Mouse (Mus musculus) kidney, embryonic 14.5 days (tissue): ENCODE data around the gene Abhd17a. TPM values are rescaled to one million over a fixed set of nuclear protein-coding genes. Genes with fewer than 3 reads are reported as not detected.

Experiments
- ATAC-seq: fragments of 200-750 bp; cut with Nextera tagmentation; 2 replicates; pipeline ENCODE4 v1.8.0; 2017; ENCODE audit warnings: moderate number of reproducible peaks, mild to moderate bottlenecking, moderate TSS enrichment, moderate library complexity; ENCODE audit not compliant: low FRiP score, low TSS enrichment
- H3K27ac ChIP-seq: fragments of 300-500 bp; sonication (generic); 2 replicates; pipeline ENCODE4 v1.5.1; 2014; ENCODE audit warnings: low read depth, mild to moderate bottlenecking, low read length, moderate library complexity, mixed read lengths
- H3K27me3 ChIP-seq: fragments of 300-500 bp; sonication (generic); 2 replicates; pipeline ENCODE4 v1.6.1; 2014; ENCODE audit warnings: mild to moderate bottlenecking, low read length; ENCODE audit not compliant: control insufficient read depth, insufficient read depth
- H3K36me3 ChIP-seq: fragments of 300-500 bp; sonication (generic); 2 replicates; pipeline ENCODE4 v1.6.1; 2014; ENCODE audit warnings: low read length, mixed read lengths; ENCODE audit not compliant: control insufficient read depth, insufficient read depth
- H3K4me1 ChIP-seq: fragments of 300-500 bp; sonication (generic); 2 replicates; pipeline ENCODE4 v1.6.1; 2014; ENCODE audit warnings: low read length, mixed read lengths; ENCODE audit not compliant: control insufficient read depth, insufficient read depth
- H3K4me2 ChIP-seq: fragments of 300-500 bp; sonication (generic); replicated peaks from 2 replicates; pipeline ENCODE4 v1.6.1; 2014; ENCODE audit warnings: low read depth, mild to moderate bottlenecking, low read length
- H3K4me3 ChIP-seq: fragments of 300-500 bp; sonication (generic); 2 replicates; pipeline ENCODE4 v1.5.1; 2014; ENCODE audit warnings: mild to moderate bottlenecking, low read length
- H3K9ac ChIP-seq: fragments of 300-500 bp; sonication (generic); 2 replicates; pipeline ENCODE4 v1.6.1; 2014; ENCODE audit warnings: low read depth, mild to moderate bottlenecking, low read length, moderate library complexity
- H3K9me3 ChIP-seq: fragments of 300-500 bp; sonication (generic); 2 replicates; pipeline ENCODE4 v1.6.1; 2016; ENCODE audit warnings: low read length; ENCODE audit not compliant: control insufficient read depth
- WGBS: fragments of 180-500 bp; shearing (Covaris S2); extraction: QIAGEN DNeasy Blood & Tissue Kit; methylation state at CpG from one replicate; pipeline ENCODE4 v1.1.7; 2014; 5-methylcytosine and 5-hydroxymethylcytosine counted together
- polyA plus RNA-seq: library from polyadenylated mRNA; unstranded; fragments of >200 nt; fragmentation: Nextera tagmentation; extraction: Ambion mirVana; gene quantifications from 2 replicates; pipeline ENCODE4 v1.2.1, GENCODE M21; 2014

Abhd17a gene
- polyA plus RNA-seq, 1 experiment from 2014 or later, result 125 TPM

DNA sequence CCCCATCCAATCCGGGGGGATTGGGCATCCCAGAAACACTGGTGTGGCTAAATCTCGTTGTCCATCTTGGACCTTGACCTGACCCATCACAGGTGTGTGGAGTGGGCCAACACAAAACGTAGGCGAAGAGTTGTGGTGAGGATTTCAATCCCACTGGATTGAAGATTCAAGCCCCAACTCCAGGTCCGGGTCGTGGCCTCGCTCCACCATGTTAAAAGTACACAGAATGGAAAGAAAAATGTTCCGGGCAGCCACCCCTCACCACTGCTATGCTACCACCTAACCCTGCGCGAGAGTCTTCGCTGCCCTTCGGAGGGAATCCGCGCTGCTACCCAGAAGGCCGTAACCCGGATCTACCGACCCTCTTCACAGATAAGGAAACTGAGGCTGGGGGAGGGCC, 14.2 kb downstream of the Abhd17a start:
- Histone ChIP-seq H3K36me3 (no peaks in the 10 kb centered on the region), H3K4me1 (peaks cover 50% of the 10 kb centered on the region), H3K4me2 (peak overlapping the region; percentile 72), H3K9ac (peak overlapping the region; percentile 89), H3K27ac (no peak overlapping the region), H3K4me3 (peak overlapping the region; percentile 87), H3K9me3 (no peaks in the 10 kb centered on the region), H3K27me3 (no peaks in the 10 kb centered on the region)
- 11% methylated on average over 17 of the region's 17 CpGs for WGBS
- no peak for ATAC-seq

- Histone ChIP-seq H3K9me3 (no peaks in the 10 kb centered on the region), H3K4me2 (no peak overlapping the region), H3K27me3 (no peaks in the 10 kb centered on the region), H3K4me1 (peaks cover 59% of the 10 kb centered on the region), H3K9ac (no peak overlapping the region), H3K4me3 (peak overlapping the region; percentile 87; the same call in 1 of the 2 replicates), H3K27ac (no peak overlapping the region), H3K36me3 (no peaks in the 10 kb centered on the region)
- ATAC-seq, result no peak
- 70% methylated on average over 3 of the region's 3 CpGs for WGBS
Measured at GRCm38 (mm10) chr10:80574896-80575295, 15.2 kb downstream of the Abhd17a start.

GRCm38 (mm10) chr10:80573944-80574343, 16.2 kb downstream of the Abhd17a start:
- WGBS, result 52% methylated on average over 9 of the region's 9 CpGs
- H3K4me2 ChIP-seq, result no peak overlapping the region

DNA sequence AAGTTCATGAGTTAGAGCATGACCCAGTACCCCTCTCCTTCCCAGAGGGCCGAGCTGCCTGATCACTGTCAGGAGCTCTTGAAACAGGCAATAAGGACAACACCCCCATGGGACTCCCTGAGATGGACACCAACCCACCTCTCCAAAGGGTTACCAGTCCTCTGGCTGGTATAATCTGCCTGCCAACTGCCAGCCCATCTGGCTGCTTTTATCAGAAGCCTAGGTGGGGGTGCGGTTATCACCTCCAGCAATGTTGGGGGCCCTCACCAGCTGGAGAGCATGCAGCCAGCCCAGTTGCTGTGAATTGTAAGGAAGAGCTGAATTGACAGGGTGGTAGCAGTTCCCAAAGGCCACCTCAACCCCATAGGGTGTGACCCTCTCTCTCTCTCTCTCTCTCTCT, 17.7 kb downstream of the Abhd17a start:
- 74% methylated on average over 2 of the region's 2 CpGs for WGBS
- no peak overlapping the region for H3K27ac ChIP-seq
- peaks cover 52% of the 10 kb centered on the region for H3K4me1 ChIP-seq
- H3K36me3 ChIP-seq, result peaks cover 12% of the 10 kb centered on the region; the same call in 1 of the 2 replicates
- no peaks in the 10 kb centered on the region for H3K9me3 ChIP-seq
- ATAC-seq, result no peak
- no peak overlapping the region for H3K9ac ChIP-seq
- H3K4me3 ChIP-seq, result no peak overlapping the region
- no peak overlapping the region for H3K4me2 ChIP-seq
- no peaks in the 10 kb centered on the region for H3K27me3 ChIP-seq

More at GRCm38 (mm10) chr10:80573944-80574343, 16.2 kb downstream of the Abhd17a start:
- Histone ChIP-seq H3K27ac (no peak overlapping the region), H3K9me3 (no peaks in the 10 kb centered on the region), H3K36me3 (no peaks in the 10 kb centered on the region; the same call in 1 of the 2 replicates), H3K4me3 (no peak overlapping the region), H3K4me1 (peaks cover 61% of the 10 kb centered on the region), H3K27me3 (no peaks in the 10 kb centered on the region), H3K9ac (peak overlapping the region; percentile 32; the same call in 1 of the 2 replicates)
- ATAC-seq, result no peak

GRCm38 (mm10) chr10:80570871-80571836, 19.0 kb downstream of the Abhd17a start:
- Histone ChIP-seq H3K9ac (peak overlapping the region; percentile 45), H3K36me3 (peaks cover 14% of the 10 kb centered on the region; the same call in 1 of the 2 replicates), H3K27ac (peak overlapping the region; percentile 42; the same call in 1 of the 2 replicates), H3K4me3 (peak overlapping the region; percentile 21; the same call in 1 of the 2 replicates), H3K4me2 (peak overlapping the region; percentile 50), H3K27me3 (no peaks in the 10 kb centered on the region), H3K9me3 (no peaks in the 10 kb centered on the region), H3K4me1 (peaks cover 58% of the 10 kb centered on the region)
- WGBS, result 19% methylated on average over 30 of the region's 30 CpGs
- ATAC-seq, result peak; percentile 14; the same call in 1 of the 2 replicates

GRCm38 (mm10) chr10:80570419-80570818, 19.7 kb downstream of the Abhd17a start:
- no peak overlapping the region for H3K9ac ChIP-seq
- WGBS, result 85% methylated on average over 10 of the region's 10 CpGs
- H3K9me3 ChIP-seq, result no peaks in the 10 kb centered on the region
- no peak overlapping the region; the same call in 1 of the 2 replicates for H3K4me2 ChIP-seq
- no peak for ATAC-seq
- H3K4me1 ChIP-seq, result peaks cover 51% of the 10 kb centered on the region
- H3K27me3 ChIP-seq, result no peaks in the 10 kb centered on the region
- no peak overlapping the region for H3K4me3 ChIP-seq
- H3K36me3 ChIP-seq, result peaks cover 14% of the 10 kb centered on the region; the same call in 1 of the 2 replicates
- H3K27ac ChIP-seq, result no peak overlapping the region

DNA sequence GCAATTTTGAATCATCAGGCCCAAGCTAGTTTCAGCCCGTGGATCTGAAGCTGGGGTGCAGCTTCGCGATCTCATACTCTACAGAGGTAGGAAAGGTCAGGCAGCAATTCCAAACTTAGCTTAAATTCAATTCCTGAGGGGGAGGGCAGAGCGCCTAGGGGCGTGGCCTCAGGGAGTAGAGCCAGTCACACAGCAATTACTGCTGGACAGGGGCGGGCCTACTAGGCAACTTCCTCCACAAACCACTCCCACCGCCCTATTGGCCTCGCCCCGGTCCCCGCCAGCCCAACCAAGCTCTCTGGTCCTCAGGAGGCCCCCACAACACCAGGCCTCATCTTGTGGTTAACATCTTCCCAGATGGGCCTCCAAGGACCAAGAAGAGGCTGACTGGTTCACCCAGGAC, 20.5 kb downstream of the Abhd17a start:
- Histone ChIP-seq H3K27ac (no peak overlapping the region), H3K4me3 (no peak overlapping the region; the same call in 1 of the 2 replicates), H3K36me3 (peaks cover 14% of the 10 kb centered on the region; the same call in 1 of the 2 replicates), H3K9ac (no peak overlapping the region), H3K4me2 (0 out of 2 replicates have a peak overlapping the region, but pooled peaks have one; percentile 10), H3K9me3 (no peaks in the 10 kb centered on the region), H3K27me3 (no peaks in the 10 kb centered on the region), H3K4me1 (peaks cover 44% of the 10 kb centered on the region)
- WGBS, result 37% methylated on average over 10 of the region's 10 CpGs
- ATAC-seq, result peak; percentile 20; the same call in 1 of the 2 replicates

DNA sequence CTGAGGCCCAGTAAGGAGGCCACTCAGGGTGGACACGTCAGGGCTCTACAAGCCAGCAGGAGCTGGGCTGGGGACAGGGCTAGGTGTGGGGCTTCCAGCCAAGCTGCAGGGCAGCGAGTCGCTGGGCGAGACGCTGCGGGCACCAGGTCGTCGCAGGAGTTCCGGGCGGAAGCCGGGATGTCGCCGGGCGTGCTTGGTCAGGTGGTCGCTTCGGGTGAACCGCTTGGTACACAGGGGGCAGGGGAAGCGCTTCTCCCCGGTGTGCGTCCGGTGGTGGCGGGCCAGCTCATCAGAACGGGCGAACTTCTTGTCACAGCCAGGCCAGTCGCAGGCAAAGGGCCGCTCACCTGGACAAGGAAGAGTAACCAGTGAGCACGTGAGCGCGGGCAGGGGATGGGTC, 21.3 kb downstream of the Abhd17a start:
- peaks cover 39% of the 10 kb centered on the region for H3K4me1 ChIP-seq

More for the DNA sequence above, 21.3 kb downstream of the Abhd17a start:
- H3K27ac ChIP-seq, result no peak overlapping the region
- no peaks in the 10 kb centered on the region for H3K9me3 ChIP-seq
- H3K27me3 ChIP-seq, result no peaks in the 10 kb centered on the region
- H3K4me3 ChIP-seq, result no peak overlapping the region
- H3K36me3 ChIP-seq, result peaks cover 14% of the 10 kb centered on the region; the same call in 1 of the 2 replicates
- WGBS, result 93% methylated on average over 29 of the region's 29 CpGs
- no peak overlapping the region for H3K9ac ChIP-seq
- no peak for ATAC-seq
- no peak overlapping the region for H3K4me2 ChIP-seq
